Mouse (Mus musculus): ENCODE data around the gene Reep3.
"Not testable (repeated sequence)": the region's sequence is repeated elsewhere in the genome, so short reads cannot be mapped to it uniquely, and the experiment has no call there.

The Reep3 gene

DNA sequence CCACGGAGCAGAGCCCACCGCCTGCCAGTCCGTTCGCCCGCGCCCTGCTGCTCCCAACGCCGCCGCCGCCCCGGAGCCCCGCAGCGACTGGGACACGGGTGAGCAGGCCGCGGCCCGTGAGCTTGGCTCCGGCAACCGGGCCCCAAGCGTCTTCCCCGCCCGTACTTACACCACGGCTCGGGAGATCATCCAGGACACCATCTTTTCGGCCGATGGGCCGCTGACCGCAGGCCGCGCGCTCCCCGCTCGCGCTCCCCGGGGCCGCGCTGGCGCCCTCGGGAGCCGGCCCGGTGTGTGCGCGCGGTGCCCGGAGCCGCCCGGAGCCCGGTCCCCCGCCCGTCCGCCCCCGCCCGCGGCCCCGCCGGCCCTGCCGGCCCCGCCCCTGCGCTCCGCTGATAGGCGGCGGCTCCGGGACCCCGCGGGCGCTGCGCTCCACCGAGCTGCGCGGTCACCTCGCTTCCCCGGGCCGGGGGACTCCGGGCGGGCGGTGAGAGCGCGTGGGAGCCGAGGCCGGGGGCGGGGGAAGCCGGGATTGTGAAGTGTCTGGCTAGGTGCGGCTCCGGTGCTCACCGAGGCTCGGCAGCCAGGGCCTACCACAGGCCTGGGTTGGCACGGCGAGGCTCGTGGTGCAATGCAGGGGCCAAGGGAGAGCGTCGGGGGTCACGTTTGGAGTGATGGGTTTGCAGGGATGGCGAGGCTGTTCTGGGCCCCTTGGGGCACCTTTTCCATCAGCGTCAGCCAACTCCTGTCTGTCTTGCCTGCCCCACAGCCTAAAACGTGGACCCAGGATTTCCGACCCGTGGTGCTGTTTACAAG, at the start of gene Reep3:
Reep3 (minus strand) TSS at position 325 of the 816 bp plus-strand sequence.
- DNase-seq = peak; percentile 86

DNA sequence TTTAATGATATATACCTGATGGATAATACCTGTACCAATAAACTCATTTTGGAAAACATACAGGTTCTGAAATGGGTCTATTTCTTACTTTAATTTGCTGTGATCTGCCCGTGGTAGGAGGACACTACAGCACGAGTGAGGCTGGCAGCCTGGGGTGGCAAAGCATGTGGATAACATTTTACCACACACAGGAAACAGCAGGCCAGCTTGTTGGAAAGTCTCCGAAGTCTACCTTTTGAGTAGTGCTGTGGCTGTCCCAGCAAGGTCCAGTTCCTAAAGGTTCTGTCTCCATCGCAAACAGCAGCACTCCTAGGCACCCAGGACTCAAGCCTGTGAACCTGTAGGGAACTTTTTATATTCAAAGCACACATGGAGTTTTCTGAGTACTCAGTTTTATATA, 48.9 kb upstream of the Reep3 start:
- DNase-seq = no peak

DNA sequence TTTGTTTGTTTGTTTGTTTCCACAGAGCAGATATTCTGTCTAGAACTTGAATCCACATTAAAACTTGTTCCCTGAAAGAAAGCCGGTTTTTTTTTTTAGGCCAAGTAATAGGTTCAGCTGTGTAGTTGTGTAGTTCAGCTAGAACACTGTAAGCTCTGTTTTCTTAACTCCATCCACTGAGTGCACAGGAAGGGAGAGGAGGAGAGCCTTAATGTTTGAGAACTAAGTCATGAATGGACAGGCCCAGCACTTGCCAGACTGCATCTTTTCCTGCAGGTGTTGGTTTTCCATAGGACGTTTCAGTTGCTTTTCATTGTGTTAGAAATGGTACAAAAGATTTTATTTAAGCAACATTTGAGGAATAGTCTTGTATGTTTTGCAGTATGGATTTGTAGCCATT, 47.5 kb upstream of the Reep3 start:
- DNase-seq = no peak

DNA sequence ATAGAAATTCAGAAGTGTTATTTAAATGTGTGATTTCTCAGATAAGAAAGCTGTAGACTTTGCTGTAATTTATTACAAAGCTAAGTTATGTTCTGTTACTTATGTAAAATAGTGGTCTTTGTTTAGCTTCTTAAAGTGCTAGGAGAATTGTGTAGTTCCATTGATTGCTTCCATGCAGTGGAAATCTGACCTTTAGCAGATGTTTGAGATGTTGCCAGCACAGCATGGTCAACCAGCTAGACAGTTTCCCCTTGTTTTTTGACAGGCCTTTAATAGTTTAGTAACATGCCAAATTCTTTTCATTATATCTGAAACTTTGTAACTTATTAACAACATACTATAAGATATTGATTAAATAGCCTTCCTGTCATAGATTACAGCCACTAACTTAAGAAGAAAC, 46.9 kb upstream of the Reep3 start:
- peak; percentile 36 for DNase-seq

DNA sequence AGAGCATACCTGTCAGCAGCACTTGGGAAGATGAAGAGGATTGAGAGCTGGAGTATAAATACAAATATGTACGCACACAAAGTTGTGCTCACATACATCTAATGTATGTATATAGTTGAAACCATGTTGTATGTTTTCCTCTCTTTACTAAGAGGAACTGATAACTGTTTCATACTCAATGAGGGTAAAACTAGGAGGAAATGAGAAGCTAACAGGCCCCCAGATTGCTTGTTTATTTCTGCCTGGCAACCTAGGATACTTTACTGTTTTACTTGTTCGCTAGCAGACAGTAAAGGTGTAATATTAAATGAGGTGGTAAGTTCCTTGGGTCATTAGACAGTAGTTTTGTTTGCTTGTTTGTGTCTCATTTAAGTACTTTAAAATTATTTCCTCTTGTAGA, 40.7 kb upstream of the Reep3 start:
- no peak for DNase-seq

DNA sequence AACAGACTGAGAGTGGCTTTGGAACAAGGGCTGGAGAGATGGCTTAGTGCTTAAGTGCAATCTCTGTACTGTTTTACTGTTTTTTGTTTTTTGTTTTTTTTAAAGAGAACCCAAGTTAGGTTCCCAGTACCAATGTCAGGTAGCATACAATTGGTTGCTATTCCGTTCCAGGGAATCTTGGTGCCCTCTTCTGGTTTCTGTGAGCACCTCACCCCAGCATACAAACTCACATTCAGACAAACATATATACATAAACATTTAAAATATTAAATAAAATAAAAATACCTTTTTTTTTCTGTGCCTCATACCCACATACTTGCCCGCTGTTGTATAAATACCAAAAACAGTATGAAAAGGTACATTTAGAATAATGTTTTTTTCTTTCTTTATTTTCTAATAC, 37.6 kb upstream of the Reep3 start:
- no peak for DNase-seq

DNA sequence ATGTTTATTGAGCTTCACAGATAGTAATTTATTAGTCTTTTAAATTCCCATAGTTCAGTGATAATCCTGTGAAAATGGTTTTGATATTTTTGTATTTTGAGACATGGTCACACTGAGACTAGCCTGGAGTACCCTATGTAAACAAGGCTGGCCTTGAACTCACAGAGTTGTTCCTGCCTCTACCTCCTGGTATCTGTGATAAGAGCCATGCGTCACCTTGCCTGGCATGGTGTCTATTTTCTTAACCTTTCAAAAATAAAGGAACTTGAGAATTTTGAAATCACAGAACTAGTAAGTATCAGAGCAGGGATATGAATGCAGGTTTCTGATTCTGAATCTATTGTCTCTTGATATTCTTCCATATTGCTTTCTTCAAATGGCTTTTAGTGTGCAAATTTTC, 35.0 kb upstream of the Reep3 start:
- DNase-seq = no peak

DNA sequence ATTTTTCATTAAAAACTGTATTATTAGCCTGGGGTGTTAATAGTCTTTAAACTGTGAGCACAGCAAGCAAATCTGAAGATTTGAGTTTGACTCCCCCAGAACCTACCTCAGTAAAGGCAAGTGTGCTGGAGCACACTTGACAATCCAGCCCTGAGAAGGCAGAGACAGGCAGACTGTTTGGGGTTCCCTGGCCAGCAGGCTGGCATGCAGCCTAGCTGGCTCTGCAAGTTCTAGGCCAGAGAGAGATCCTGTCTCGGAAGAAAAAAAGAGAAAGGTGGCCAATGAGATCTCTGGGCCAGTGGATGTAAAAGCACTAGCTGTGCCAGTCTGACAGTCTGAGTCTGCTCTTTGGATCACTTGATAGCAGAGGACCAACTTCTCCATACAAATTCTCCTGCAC, 32.8 kb upstream of the Reep3 start:
- DNase-seq = no peak

DNA sequence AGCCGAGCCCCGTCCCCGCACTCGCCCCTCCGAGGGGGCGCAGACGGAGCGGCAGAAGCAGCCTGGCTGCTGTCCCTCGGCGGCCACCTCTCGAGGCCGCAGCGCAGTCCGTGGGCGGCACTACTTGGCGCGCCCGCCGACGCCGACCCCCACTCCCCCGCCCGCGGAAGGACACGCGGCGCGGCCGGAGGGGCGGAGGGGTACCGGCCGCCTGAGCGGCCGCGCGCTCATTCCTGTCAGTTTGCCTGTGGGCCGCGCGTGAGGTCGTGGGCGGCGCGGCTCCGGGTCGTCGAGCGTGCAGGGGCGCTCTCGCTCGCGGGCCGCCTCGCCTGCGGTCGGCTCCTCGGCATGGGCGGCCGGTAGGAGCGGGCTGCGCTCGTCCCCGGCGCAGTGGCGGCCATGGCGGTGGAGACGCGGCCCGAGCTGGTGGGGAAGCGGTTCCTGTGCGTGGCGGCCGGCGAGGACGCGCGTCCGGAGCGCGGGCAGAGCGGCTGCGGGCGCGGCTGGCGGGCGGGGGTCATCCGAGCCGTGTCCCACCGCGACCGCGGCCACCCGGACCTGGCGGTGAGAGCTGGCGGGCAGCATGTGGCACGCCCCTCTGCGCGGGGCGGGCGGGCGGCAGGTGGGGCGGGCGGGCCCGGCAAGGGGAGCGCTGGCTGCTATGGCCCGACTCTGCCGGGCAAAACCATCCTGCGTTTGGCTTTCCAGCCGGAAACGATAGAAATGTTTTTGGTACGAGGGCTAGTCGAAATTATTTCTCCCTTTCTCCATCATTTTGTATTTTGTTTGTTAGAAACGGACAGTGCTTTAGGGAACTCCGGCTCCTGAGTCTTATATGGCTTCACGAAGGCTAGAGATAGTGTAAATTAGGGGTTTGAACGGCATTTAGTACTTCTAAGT, 30.4 kb upstream of the Reep3 start:
- DNase-seq = peak; percentile 82

DNA sequence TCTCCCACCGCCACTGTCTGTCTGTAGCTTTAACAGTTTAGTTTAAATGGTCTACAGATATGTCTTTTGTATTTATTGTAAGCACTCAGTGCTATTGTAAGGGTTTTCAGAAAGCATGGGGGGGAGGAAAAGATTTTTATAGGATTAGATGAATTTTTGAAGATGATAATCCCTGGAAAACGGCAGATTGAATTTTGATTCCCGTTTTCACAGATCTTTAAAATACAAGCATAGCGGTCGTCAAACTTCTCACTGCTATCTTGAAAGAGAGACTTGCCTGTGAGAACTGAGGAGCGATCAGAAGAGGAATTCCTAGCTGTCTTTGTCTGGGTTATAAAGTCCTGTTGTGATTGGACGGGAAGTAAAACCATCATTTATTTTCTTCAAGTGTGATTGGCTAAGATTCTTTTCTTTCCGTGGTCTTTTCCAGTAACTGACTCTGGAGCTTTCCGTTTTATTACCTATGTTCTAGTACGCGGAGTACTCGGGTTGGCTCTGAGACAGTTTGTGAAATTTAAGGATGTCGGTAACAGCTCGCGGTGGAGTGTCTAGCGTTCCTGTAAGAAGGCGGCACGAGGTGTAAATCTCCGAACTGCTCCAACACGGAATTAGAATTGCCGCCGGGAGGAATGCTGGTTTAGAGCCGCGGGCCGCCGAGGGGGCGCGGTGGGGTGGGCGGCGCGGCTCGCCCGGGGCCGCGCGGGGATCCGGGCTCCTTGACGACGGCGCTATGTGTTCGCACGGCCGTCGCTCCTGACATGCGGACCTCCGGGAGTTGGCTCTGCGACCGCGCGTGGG, 29.5 kb upstream of the Reep3 start:
- DNase-seq = peak; percentile 75

DNA sequence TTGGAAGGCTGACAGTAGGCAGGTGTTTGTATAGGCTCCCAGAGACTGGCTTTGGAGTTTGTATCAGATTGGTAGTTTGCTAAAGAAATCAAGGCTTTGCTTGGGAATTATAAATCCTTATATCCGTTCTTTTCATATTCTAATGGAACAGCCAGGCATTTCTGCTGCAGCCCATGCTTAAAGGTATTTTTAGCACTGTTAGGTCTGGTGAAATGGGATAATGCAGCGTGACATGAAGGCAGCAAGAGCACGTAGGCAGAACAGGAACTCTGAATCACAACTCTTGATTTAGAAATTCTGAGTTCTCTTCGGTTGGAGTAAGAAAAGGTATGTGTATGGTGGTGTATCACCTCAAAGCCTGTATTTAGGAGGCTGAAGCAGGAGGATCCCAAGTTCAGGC, 27.4 kb upstream of the Reep3 start:
- no peak for DNase-seq

DNA sequence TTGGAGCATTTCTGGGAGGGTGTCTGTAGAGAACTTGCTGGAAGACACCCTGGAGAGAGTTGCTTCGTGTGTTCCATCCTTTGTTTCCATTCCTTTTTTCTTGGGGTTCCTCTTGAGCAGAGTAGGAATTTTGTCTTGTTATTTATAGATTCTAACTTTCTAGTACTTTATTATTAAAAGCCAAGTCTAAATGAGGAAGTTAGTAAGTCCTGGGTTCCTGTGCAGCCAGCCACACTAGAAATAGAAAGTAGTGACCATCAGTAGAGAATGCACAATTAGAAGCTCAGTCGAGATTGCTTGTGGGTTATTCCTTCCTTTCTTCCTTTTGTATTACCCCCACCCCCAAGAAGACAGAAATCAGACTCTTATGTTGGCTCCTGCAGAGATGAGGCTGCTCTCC, 27.0 kb upstream of the Reep3 start:
- no peak for DNase-seq

DNA sequence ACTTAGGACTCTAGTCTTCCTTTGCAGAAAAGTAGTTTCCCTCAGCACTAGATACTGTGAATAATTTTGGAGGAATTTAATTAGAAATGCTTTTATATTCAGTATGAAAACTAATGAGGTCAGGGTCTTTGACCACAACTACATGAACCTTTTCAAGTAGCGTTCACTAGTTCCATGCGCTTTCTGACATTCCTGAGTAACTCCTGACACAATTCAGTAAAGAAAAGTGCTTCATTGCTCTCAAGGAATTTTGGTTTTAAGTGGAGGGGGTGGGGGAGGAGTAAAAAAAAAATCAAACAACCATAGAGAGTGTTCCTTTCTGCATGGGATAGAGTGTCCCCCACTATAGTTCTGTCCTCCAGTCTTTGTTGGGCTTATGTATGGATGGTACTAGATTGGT, 23.9 kb upstream of the Reep3 start:
- no peak for DNase-seq

DNA sequence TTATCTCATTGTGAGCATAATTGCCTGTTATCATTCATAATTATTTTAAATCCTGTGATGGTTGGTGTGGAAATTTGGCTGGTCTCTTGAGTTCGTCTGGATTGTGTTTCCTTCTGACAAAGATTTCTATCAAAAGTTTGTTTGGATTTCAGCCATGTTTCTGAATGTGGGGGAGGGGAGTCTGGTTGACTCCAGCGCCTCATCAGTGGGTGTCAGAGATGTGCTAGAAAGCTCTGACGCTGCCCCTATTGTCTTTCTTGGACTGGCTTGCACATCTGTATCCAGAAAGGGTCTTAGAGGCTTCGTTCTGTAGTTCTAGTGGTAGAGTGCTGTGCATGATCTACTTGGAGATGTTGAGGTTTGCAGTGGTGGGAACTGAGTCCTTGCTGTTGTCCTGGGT, 23.4 kb upstream of the Reep3 start:
- no peak for DNase-seq

DNA sequence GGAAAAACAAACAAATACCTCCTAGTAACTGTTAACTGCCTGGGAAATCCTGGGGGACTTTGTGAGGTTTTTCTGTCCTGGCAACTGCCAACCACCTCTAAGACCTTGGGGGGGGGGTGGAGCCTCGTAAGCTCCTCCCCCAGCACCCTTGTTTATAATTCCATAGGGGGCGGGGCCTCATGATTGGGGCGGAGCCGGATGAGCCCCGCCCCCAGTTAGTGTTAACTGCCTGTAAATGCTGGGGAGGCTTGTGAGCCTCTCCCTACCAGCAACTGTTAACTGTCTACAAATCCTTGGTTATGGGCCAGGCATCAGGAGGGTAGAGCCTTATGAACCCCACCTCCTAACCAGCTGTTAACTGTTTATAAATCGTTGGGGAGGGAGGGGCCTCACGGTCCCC, 22.5 kb upstream of the Reep3 start:
- no peak for DNase-seq

DNA sequence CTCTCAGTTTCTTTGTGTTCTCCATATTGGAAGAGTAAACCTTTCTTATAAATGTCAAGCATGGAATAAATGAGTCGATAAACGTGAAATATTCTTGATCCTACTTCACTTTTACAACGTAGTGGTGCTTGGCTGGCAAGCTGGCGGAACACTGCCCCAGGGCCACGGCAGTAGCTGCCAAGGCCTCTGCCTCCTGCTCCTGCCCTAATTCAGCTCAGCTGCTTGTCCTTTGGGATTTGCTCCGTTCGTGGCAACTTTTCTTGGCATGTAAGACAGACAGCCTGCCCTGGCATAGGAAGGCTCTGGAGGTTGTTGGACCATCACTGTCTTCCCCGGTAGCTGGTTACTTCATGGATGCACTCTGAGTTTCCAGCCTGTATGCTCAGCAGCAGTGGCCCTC, 19.5 kb upstream of the Reep3 start:
- no peak for DNase-seq

DNA sequence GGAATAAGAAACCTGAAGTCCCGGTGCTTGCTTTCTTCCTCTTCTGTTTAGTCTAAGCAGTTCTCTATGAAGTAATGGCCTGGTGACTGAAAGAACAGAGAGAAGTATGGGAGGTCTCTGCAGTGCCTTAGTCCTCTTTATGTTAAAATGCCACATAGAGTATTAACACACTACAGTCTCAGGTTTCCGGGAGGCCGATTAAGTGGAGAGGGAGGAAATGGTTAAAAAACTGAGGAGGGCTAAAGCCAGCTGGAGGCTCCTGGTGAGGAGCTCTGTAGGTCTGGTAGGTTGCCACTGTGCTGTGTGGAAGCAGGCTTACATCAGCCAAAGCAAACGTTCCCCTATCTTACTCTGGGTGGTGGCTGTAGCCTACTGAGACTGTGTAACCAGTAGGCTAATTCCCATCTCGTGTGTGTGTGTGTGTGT, 18.9 kb upstream of the Reep3 start:
- DNase-seq = peak; percentile 43

DNA sequence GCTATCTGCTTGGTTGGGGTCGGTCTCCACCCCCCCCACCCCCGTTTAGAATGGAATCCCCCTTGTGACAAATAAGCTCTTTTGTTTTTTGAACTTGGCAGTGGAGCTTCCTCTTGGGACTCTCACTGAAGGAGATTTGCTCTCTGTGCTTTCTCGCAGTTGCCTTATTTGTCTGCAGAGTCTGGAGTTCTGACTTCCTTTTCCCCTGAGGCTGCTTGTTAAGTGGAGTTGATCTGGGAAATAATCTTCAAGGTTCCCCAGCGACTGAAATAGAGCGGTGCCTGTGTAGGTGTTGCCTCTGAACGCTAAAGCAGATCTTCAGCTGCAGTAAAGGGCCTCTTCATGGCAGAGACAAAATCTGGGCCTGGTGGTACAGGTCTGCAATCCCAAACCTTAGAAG, 18.4 kb upstream of the Reep3 start:
- DNase-seq = no peak

DNA sequence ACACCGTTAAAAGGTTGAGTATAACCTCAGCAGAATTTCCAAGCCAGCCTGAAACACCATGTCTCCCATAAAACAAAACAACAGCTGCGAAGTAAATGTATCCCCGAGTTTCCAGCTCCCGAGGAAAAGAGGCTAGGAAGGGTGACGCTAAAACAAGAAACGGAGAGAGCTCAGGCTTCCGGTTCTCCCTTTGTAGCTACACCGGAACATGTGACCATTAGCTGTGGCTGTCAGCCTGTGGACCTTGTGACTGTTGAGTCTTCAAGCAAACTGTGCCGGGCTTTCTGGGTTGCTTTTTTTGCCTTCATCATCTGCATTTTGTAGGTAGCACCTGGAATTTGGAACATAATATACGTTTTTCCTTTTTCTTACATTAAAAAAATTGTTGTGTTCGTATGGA, 17.1 kb upstream of the Reep3 start:
- DNase-seq = no peak

DNA sequence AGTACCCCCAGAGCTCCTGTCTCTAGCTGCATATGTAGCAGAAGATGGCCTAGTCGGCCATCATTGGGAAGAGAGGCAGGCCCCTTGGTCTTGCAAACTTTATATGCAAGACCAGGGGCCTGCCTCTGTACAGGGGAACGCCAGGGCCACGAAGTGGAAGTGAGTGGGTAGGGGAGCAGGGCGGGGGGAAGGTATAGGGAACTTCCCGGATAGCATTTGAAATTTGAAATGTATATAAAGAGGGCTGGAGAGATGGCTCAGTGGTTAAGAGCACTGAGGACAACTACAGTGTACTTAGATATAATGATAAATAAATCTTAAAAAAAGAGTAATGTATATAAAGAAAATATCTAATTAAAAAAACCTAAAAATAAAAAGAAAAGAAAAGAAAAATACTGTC, 16.2 kb upstream of the Reep3 start:
- not testable (repeated sequence) for DNase-seq

DNA sequence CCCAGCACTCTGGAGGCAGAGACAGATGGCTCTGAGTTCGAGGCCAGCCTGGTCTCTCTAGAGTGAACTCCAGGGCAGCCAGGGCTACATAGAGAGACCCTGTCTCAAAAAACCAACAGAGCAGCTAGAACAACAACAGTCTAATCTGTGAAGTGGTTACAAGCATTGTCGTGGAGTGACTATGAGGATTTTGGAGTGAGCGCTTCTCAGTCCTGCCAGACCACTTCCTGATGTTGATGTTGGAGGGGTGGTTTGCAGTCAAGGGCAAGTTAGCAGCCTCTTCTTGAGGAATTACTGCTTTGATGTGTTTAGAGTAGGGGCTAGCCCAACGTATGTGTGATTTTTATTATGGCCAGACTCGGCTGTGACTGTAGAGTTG, 15.0 kb upstream of the Reep3 start:
- no peak for DNase-seq

DNA sequence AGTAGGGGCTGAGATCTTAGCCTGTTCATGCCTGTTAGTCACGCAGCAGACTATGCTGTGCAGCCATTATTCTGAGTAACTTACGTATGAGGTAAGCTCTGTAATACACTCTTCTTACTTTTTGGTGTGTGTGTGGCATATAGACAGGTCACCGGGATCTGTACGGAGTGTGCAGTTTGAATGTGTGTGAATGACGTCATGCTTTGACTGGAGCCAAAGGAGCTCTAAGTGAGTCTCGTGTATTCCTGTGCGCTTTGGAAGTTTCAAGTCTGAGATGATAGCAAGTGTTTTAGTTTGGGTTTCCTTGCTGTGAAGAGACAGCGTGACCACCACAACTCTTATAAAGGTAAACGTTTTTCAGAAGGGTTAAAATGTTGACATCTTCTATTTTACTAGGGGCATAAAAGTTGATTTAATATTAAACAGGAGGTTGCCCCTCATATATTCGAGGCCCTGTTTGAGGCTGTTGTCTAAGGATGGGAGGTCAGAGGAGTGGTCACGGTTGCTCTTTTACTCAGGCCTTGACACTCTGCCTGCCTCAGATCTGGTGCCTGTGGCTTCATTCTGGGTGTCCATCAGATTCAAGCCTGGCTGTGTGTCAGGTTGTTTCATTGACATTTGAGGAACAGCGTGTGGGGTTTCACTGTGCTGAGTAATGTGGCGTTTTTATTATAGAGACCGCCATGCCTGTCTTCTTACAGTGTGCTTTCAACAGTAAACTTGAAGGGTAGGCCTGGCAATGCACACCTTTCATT, 14.5 kb upstream of the Reep3 start:
- DNase-seq = no peak

DNA sequence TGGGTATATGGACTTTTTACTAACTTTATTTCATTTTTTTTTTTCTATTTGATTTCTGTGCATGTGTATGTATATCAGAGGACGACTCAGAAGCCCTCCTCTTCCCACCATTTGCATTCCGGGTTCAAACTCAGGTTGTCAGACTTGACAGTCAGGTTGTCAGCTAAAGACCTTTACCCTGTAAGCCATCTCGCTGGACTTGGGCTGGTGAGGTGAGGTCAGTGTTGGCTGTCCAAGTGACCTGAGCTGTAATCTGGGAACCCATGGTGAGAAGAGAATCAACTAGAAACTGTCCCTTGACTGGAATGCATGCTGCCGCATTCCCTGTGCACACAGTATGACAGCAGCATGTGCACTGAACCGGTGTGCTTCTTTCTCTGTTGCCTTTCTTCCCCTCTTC, 12.9 kb upstream of the Reep3 start:
- no peak for DNase-seq

Data from embryo, embryonic 11 days (tissue).